Mouse (Mus musculus): ENCODE data around the gene Srsf10. TPM values are rescaled to one million over a fixed set of nuclear protein-coding genes. Genes with fewer than 3 reads are reported as not detected.

The Srsf10 gene
- total RNA-seq (2023), result 10 to 100 TPM; 52.3 to 66.0 TPM

GRCm38 (mm10) chr4:135855536-135856222 is at the start of gene Srsf10:
Srsf10 (plus strand) TSS chr4:135855747.

GRCm38 (mm10) chr4:135873526-135874202 is 18.1 kb downstream of the Srsf10 start, which contains the start of gene Pnrc2:
Pnrc2 (minus strand) TSS chr4:135873850.

DNA sequence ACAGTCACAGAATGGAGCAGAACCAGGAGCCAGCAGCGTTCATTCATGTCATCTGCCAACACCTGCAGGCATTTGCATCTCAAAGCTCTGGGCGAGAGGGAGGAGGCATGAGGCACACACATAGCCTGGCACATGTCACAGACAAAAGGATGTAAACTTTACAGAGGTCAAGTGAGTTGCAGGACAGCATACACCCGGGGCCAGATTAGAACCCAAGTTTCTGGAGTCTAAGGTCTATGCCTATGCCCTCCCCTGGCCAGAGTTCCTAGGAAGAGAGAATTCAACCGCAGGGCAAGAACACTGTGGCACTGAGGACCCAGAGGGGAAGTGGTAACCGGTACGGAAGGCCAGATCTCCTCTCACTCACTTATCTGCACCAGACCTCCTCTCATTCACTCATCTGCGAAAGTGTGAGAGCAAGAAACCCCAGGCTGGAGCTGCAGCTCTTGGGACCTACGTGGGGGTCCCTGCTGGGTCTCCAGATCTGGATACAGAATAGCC is 39.6 kb downstream of the Srsf10 start, which contains the start of gene Cnr2:
TSS of gene Cnr2 (plus strand) at position 324 of the 501 bp plus-strand sequence.

Other genes with a start within 250 kb of the Srsf10 start
- gene Ifnlr1, start 169.5 kb upstream of the Srsf10 start, total RNA-seq (2023), result 10 to 100 TPM; 40.1 to 46.4 TPM
- gene Il22ra1, start 127.6 kb upstream of the Srsf10 start, total RNA-seq (2023), result under 1 TPM in 1 of 2 experiments, not detected in 1; 0.22 TPM
- not detected for gene Myom3, start 96.0 kb upstream of the Srsf10 start, total RNA-seq (2023)
- gene Pnrc2, start 18.1 kb downstream of the Srsf10 start, total RNA-seq (2023), result 10 to 100 TPM; 83.0 to 85.8 TPM
- 10 to 100 TPM; 29.9 to 36.6 TPM for gene Cnr2, start 39.6 kb downstream of the Srsf10 start, total RNA-seq (2023)
- 100 to 1,000 TPM; 110 TPM for gene Fuca1, start 65.0 kb downstream of the Srsf10 start, total RNA-seq (2023)
- gene Hmgcl, start 90.7 kb downstream of the Srsf10 start, total RNA-seq (2023), result 10 to 100 TPM; 55.0 to 61.7 TPM
- 10 to 100 TPM; 12.3 to 14.4 TPM for gene Gale, start 108.0 kb downstream of the Srsf10 start, total RNA-seq (2023)
- gene Lypla2, start 116.9 kb downstream of the Srsf10 start, total RNA-seq (2023), result 10 to 100 TPM; 86.7 to 96.1 TPM
- 10 to 100 TPM; 27.9 to 29.7 TPM for gene Pithd1, start 131.5 kb downstream of the Srsf10 start, total RNA-seq (2023)
- gene Eloa, start 166.0 kb downstream of the Srsf10 start, total RNA-seq (2023), result 10 to 100 TPM; 58.8 to 65.0 TPM
- gene Rpl11, start 197.7 kb downstream of the Srsf10 start, total RNA-seq (2023), result 100 to 1,000 TPM; 312 to 313 TPM

All from neutrophil, adult 83 days (primary cell).